ENCODE assay signal across 16 mouse cellular contexts in genomic region chr5:21204157-21204556, GRCm38 (mm10).
"Had no signal": no experiment of that assay in that cellular context is flagged by ENCODE, and none has a peak within 500 bp of the region (broad histone marks: within the 10 kb centered on the region; RNA-seq: fewer than 3 reads in every experiment).

No protein-coding gene starts in this region.

- H3K4me3 ChIP-seq: lung, embryonic 15.5 days; megakaryocyte, embryonic 14.5 days; midbrain, embryonic 13.5 days; midbrain, embryonic 15.5 days; neural tube, embryonic 12.5 days; stomach, embryonic 15.5 days had no signal

- H3K4me2 ChIP-seq: lung, embryonic 15.5 days; midbrain, embryonic 11.5 days; midbrain, embryonic 13.5 days; midbrain, embryonic 15.5 days; neural tube, embryonic 12.5 days; stomach, embryonic 15.5 days had no signal

- DNase-seq: liver, postnatal 0 days; lung, adult 2 months; lung, postnatal 14 days; right cerebral cortex, postnatal 14 days; thymus, adult 2 months; thymus, postnatal 25 days; thymus, postnatal 4 days had no signal

- H3K4me1 ChIP-seq: midbrain, embryonic 13.5 days; midbrain, embryonic 15.5 days; neural tube, embryonic 12.5 days; stomach, embryonic 15.5 days had no signal

- H3K27ac ChIP-seq: lung, embryonic 15.5 days; macrophage; midbrain, embryonic 13.5 days; midbrain, embryonic 15.5 days; neural tube, embryonic 12.5 days; stomach, embryonic 15.5 days; stomach, postnatal 0 days had no signal

- ATAC-seq: liver, postnatal 0 days; midbrain, embryonic 13.5 days; midbrain, embryonic 15.5 days had no signal

- H3K27me3 ChIP-seq: lung, embryonic 15.5 days; megakaryocyte, embryonic 14.5 days; midbrain, embryonic 13.5 days; midbrain, embryonic 15.5 days; neural tube, embryonic 12.5 days; stomach, embryonic 15.5 days had no signal

- H3K9me3 ChIP-seq: lung, embryonic 15.5 days; midbrain, embryonic 13.5 days; midbrain, embryonic 15.5 days; neural tube, embryonic 12.5 days; stomach, embryonic 15.5 days had no signal

- H3K9ac ChIP-seq: liver, postnatal 0 days; lung, embryonic 15.5 days; midbrain, embryonic 13.5 days; midbrain, embryonic 15.5 days; neural tube, embryonic 12.5 days; stomach, embryonic 15.5 days had no signal

- H3K36me3 ChIP-seq: lung, embryonic 15.5 days; midbrain, embryonic 13.5 days; midbrain, embryonic 15.5 days; neural tube, embryonic 12.5 days; stomach, embryonic 15.5 days had no signal
